Comparison of ENCODE assay signal across 18 mouse cellular contexts in the genomic region with DNA sequence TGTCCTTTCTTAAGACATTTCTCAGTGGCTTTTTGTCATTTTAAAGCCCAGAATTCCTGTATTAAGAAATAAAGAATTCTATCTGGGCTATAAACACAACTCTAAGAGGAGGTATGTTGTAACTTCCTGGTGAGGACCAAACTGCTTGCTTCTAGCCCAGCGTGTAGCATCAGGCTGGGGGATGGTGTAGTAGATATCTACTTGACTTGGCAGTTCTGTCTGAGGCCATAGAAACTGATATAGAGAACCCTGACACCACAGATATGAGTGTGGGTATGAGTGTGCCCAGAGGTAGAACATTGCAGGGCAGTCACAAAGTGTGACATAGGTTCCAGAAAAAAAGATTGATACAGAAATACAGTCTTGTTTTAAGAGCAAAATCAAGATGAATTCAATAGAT.
"Had no signal": no experiment of that assay in that cellular context is flagged by ENCODE, and none has a peak within 500 bp of the region (broad histone marks: within the 10 kb centered on the region; RNA-seq: fewer than 3 reads in every experiment).

No protein-coding gene starts in this region.

- H3K4me3 ChIP-seq: liver, embryonic 13.5 days; liver, embryonic 15.5 days; lung, embryonic 15.5 days; midbrain, embryonic 10.5 days; midbrain, embryonic 13.5 days; midbrain, embryonic 15.5 days; myocyte; neural tube, embryonic 13.5 days; stomach, embryonic 15.5 days had no signal

- H3K4me1 ChIP-seq: liver, embryonic 13.5 days; liver, embryonic 15.5 days; lung, embryonic 15.5 days; stomach, embryonic 15.5 days had no signal

- H3K9me3 ChIP-seq: liver, embryonic 13.5 days; liver, embryonic 15.5 days; lung, embryonic 15.5 days; midbrain, embryonic 10.5 days; midbrain, embryonic 13.5 days; midbrain, embryonic 15.5 days; neural tube, embryonic 13.5 days; stomach, embryonic 15.5 days had no signal

- H3K36me3 ChIP-seq: liver, embryonic 13.5 days; liver, embryonic 15.5 days; lung, embryonic 15.5 days; midbrain, embryonic 10.5 days; midbrain, embryonic 13.5 days; midbrain, embryonic 15.5 days; neural tube, embryonic 13.5 days; stomach, embryonic 15.5 days had no signal

- H3K27ac ChIP-seq: liver, embryonic 13.5 days; liver, embryonic 15.5 days; lung, embryonic 15.5 days; macrophage; midbrain, embryonic 10.5 days; midbrain, embryonic 13.5 days; midbrain, embryonic 15.5 days; neural tube, embryonic 13.5 days; stomach, embryonic 15.5 days; stomach, postnatal 0 days had no signal

- ATAC-seq: liver, postnatal 0 days; midbrain, embryonic 13.5 days; midbrain, embryonic 15.5 days had no signal

- H3K9ac ChIP-seq: liver, embryonic 13.5 days; liver, embryonic 15.5 days; liver, postnatal 0 days; lung, embryonic 15.5 days; midbrain, embryonic 13.5 days; midbrain, embryonic 15.5 days; neural tube, embryonic 13.5 days; stomach, embryonic 15.5 days had no signal

- H3K27me3 ChIP-seq: liver, embryonic 13.5 days; liver, embryonic 15.5 days; lung, embryonic 15.5 days; midbrain, embryonic 13.5 days; midbrain, embryonic 15.5 days; neural tube, embryonic 13.5 days; stomach, embryonic 15.5 days had no signal

- DNase-seq: liver, embryonic 13.5 days; liver, postnatal 0 days; lung, adult 2 months; right cerebral cortex, postnatal 14 days; thymus, adult 2 months; thymus, postnatal 25 days; thymus, postnatal 4 days had no signal

- H3K4me2 ChIP-seq: liver, embryonic 11.5 days; liver, embryonic 13.5 days; liver, embryonic 15.5 days; lung, embryonic 15.5 days; midbrain, embryonic 13.5 days; midbrain, embryonic 15.5 days; neural tube, embryonic 13.5 days; stomach, embryonic 15.5 days had no signal
